Mouse (Mus musculus) heart, adult 2 months (tissue): ENCODE measurements around the gene Scnn1a.

Source experiments
- CTCF ChIP-seq: fragments of 200-600 bp; IDR thresholded peaks from 2 replicates; pipeline ENCODE4 v1.8.1; 2022; ENCODE audit warnings: antibody characterized with exemption, mild to moderate bottlenecking, moderate library complexity
- POLR2A ChIP-seq: fragments of 200-500 bp; IDR thresholded peaks from 2 replicates; pipeline ENCODE4 v1.6.1; 2011; ENCODE audit warnings: mild to moderate bottlenecking, low read depth, low read length, control low read depth; ENCODE audit not compliant: insufficient read depth

DNA sequence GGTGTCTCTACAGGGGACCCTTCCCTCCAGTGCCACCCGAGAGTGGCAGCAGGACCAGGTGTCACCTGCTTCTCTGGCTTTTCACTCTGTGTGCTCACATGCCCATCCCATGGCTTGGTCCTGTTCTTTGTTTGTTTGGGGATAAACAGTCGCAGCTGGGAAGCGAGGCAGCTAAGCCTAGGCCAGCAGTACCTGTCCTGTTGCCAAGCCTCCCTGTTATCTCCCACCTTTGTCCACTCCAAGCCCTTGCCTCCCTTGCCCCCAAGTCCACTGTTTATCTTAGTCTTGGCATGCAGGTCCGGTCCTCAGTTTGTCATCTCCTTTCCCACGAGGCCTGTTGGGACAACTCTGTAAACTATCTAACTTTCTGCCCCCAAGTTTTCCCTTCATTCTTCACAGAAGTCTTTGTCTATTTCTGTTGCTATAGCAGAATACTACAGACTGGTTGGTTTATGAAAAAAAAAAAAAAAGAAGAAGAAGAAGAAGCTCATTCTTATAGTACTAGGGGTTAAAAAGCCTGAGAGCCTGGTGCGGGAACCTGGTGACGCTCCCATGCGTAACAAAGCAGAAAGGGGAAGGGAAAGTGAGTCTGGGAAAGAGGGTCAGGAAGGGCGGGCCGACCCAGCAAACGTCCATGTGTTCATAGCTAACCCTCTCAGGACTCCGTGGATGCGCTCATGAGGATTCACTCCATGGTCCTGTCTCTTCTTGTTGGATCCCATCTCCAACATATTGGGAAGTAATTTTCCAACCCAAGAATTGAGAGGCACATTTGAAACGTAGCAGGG lies 12.8 kb downstream of the Scnn1a start:
- TF ChIP-seq POLR2A (no peak), CTCF (no peak)
